Mouse (Mus musculus): ENCODE data around the gene Kcnj6. TPM values are rescaled to one million over a fixed set of nuclear protein-coding genes. Genes with fewer than 3 reads are reported as not detected.
A peak's percentile ranks its signal among the peaks of the same experiment; 100 is the strongest.

Kcnj6 gene
- total and polyA plus RNA-seq, 3 experiments = 0.92 to 1.1 TPM; not detected in 1

DNA sequence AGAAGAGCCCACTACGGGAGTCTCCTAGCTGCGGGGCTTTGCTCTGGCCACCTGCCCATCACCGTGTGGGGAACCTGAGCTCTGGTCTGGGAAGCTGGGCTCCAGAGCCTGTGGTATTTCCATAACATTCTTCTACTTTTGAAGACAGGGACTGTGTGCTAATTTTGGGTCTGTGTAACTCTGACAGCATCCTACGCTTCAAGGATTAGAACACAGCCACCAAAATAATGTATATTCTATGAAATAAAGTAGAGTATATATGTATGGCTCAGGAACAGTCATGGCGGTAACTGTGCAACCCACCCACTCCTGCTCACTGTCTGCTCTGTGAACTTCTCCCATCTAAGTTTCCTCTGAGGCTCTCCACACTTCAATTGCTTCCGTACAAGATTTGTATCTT, 229.9 kb downstream of the Kcnj6 start:
- DNase-seq = no peak

DNA sequence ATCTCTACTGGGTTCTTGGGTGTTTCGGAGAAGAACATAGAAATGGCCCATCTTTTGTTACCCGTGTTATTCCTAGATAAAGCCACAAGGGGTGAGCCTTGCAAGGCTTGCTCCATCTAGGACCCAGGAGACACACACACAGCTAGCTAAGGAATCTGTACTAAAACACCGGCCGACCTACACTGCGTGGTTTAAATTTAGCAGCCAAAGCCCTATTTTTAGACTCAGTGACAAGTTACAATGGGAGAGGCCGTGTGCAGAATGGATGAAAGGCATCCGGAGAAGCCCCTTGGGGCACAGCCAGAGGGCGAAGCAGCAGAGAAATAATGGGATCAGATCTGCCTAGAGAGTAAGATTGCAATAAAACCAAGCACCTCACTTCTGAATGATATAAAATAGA, 232.4 kb downstream of the Kcnj6 start:
- no peak for DNase-seq

DNA sequence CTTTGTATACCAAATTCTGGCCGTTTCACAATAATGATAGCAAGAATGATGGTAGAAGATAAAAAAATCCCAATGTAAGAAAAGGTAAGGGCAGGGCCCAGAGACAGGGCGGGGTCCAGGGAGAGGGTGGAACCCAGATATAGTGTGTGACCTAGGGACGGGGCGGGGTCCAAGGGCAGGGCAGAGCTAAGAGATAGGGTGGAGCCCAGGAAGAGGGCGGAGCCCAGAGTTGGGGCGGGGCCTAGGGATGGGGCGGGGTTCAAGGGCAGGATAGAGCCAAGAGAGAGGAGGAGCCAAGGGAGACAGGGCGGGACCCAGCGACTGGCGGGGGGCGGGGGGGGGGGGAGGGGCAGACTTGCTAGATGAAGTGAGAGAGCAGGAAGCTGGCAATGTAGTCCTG, 236.8 kb downstream of the Kcnj6 start:
- no peak for DNase-seq

DNA sequence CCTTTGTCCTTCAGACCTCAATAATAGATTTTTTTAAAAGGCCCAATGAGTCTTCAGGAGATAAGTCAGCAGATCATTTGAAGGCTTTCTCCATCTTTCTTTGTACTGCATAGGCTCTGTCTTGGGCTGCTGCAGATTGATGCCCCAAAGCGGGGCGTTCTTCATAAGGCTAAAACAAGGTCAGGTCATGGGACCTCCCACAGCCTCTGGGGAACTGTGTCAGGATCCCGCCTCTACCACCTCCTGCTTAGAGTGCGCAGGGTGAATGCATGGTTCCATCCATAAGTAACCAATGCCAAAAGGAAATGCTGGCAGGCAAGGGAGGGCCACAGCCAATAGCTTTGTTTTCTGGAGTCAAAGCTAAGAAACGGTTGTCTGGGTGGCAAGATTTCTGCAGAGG, 237.7 kb downstream of the Kcnj6 start:
- no peak for DNase-seq

DNA sequence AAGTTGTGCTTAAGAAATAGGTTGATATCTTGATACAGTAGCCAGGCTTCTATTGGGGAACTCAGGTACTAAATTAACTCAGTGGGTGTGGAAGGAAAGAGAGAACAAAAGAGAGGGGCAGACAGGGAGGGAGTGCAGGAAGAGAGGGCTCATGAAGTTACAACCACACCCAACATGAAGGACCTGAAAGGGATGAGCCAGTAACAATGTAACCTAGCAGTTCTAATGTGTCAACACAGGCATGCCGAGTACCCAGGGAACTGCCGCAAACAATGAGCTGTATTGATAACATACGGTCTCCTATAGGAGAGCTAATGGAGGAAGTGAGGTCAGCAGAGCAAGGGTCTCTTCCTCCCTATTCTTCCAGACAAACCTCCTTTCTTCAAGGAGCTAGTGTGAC, 238.9 kb downstream of the Kcnj6 start:
- DNase-seq = no peak

DNA sequence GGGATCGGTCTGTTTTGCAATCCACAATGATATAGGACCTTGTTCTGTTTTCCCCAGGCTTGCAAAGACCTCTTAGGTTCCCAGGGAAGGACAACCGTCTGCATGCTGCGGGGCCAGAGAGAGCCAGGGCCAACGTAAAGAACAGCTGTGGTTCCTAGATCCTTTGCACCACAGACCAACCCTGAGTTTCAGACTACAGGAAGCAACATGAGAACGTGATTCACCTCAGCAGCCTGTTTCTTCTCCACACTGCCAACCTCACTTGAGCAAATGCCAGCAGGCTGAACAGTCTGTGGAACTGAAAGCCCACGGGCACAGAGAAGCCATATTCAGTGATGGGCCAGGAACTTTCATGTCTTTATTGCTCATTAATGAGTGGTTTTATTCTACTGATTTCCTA, 241.1 kb downstream of the Kcnj6 start:
- no peak for DNase-seq

DNA sequence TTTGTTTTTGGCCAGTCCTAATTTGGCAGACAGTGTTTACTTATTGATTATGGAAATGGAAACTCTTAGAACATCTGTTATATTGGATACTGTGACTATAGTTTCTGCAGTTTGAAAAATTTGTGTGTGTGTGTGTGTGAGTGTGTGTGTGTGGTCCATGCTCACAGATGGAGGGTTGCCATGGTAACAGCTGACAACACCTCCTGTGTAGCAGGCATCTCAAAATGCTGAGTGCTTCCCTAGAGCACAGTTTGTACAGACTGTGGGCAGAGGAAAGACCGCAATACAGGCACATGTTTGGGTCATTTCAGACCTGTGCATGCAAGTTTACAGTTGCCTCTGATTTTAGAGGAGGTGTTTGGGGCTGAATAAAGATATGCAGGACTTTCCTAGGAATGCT, 244.0 kb downstream of the Kcnj6 start:
- no peak for DNase-seq

DNA sequence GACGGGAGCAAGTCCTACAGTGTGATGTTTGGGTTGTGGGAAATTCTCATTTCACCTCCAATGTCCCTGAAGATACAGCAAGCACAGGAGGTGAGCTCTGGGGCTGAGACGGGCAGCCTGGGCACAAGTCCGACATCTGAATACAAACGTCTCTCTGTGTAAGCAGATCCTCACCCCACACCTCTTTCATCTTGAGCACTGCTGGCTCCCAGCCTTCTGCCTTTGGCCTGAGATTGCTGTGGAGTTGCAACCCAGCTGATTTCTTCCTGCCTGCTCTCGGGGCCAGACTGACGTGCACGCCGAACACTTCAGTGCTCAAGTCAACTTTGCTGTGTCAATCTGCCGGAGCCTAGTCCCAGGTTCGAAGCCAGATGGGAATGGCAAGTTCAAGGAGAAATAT, 244.7 kb downstream of the Kcnj6 start:
- no peak for DNase-seq

DNA sequence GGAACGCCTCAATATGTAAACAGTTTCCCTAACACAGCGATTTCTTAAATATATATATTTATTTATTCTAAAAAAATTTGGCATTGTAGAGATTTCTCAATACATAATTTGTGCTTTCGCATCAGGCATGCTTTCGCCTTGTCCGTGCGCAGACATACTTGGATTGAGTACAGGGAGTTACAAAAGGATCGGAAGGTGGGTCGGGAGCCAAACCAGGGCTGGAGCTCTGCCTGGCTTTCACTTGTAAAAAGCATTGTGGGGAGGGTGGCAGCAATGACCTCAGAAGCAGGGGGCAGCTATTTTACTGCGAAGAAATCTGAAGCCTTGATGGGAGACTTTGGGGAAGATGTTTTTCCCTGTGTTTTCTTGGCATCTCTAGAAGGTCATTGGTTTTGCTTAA, 252.5 kb downstream of the Kcnj6 start:
- DNase-seq = peak; percentile 53

DNA sequence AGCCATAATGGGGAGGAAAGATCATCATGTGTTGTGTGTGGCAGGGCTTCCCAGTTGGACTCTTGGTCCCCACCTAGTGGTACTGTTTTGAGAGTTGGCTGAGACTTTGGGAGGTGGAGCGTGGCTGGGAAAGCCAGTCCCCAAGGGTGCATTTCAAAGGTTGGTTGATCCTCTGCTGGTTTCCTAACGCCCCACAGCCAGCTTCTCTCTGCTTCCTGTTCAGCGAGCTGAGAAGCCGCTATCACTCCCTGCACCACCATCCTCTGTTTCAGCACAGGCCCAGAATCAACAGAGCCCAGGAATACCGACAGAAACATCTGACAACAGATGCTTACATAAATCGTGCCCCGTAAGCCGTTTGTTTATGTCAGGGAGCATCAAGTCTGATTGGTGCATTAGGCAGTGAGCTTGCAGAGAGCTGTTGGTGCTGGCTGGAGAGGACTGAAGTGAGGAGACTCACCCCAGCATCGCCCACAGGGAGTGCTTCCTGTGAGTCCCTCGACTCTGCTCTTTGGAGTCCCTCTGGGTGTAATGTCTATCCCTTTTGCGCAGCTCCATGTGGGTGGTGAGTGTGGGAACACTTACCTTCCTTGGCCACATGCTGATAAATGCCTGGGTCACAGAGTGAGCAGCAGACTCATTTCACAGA, 253.5 kb downstream of the Kcnj6 start:
- peak; percentile 71 for DNase-seq

DNA sequence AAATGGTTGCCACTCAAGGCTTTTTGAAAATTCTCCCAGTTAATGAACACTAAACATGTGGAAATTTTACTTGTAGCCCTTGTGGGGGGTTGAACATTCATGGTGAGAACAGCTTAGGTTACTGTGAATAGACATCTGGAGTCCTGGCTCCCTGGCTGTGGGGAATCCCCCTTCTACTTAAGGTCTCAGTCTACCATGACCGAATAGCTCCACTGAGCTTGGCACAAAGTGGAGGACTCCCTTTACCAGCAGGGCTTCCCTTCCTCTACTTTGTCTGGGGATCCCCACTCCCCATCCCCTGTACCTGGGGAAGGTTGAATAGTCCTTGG, 260.2 kb downstream of the Kcnj6 start:
- no peak for DNase-seq

DNA sequence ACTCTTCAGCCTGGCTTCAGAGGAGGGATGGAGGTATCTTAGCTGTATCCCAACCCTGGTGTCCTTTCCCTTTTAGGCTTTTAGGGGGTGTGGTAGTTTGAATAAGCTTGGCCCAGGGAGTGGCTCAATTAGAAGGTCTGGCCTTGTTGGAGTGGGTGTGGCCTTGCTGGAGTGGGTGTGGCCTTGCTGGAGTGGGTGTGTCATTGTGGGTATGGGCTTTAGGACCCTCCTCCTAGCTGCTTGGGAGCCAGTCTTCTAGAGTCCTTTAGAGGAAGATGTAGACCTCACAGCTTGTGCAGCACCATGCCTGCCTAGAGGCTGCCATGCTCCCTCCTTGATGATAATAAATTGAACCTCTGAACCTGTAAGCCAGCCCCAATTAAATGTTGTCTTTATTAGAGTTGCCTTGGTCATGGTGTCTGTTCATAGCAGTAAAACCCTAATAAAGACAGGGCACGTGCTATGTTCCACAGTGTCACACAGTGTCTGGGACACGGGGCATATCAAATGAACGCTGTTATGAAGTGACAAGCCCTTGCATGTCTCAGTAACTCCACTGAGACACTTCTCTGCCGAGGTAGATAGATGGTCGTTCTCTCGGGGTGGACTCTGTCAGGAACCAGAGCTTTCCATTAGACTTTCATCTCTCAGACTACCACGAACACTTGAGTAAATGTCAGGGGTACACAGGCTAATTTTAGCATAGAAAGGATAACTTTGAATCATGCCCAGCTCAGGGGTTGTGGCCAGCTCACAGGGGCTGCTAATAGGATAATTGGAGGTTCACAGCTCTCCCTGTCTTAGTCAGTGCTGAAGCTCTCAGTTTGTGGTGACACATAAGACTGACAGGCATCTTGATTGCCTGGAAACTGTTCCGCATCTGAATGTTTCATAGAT, 260.8 kb downstream of the Kcnj6 start:
- no peak for DNase-seq

DNA sequence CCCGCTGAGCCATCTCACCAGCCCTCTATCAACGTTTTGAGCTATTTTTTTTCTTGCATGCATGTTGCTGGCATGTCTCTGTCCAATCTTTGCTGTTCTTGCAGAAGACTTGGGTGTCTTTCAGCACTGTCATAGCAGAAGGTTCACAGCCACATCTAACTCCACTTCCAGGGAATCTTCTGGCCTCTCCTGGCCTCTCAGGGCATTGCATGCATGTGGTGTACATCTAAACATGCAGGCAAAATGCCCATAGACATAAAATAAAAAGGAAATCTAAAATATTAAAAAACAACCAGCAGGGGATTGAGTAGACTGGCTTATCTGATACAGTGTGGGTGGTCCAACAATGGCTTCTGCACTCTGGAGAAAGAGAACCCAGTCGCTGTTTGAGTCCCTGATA, 262.0 kb downstream of the Kcnj6 start:
- DNase-seq = no peak

DNA sequence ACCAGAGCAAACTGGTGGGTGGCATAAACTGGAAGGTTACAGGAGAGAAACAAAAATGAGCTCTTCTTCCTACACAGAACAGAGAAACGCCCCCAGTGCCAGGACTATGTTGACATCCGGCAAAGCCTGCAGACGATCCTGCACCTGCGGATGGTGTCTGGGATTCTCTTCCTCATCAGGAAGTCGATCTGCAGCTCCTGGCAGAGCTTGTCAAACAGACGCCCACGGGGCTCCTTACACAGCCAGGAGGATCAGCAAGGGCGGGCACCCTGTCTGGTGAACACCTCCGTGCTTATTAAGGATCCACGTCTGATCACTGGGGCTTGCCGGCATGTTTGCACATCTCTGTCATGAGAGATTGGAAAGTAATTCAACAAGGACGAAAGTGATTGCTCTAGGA, 266.5 kb downstream of the Kcnj6 start:
- no peak for DNase-seq

DNA sequence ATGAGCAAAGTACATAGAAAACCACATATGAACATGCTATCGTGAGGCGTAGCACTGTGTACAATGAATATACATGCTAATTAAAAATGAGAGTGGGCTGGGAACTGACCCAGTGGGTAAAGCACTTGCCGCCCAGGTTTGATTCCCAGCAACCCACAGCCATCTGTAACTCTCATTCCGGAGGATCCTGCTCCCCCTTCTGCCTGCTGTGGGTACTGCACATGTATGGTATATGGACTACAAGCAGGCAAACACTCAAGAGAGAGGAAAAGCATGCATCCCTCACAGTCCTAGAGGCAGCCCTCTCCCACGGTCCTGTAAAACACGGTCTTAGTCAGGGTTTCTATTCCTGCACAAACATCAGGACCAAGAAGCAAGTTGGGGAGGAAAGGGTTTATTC, 268.3 kb downstream of the Kcnj6 start:
- no peak for DNase-seq

DNA sequence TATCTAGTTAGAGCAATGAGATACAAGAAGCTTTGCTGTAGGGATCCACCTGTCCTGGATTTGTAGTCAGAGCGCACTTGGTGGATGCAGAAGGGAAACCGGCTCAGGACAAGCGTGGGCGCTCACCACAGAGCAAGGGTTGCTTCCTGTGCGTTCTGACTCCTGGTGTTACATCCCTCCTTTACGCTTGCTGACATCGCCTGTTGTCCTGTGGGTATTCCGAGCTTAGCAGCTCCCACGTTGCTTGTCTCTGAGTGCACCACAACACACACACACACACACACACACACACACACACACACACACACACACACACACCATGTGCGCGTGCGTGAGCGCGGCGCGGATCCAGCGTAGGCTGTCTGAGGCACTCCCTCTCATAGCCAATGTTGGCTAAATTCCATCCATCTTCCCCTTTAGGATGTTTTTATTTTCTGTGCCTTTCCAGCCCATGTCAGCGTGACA, 272.7 kb downstream of the Kcnj6 start:
- peak; percentile 46 for DNase-seq

DNA sequence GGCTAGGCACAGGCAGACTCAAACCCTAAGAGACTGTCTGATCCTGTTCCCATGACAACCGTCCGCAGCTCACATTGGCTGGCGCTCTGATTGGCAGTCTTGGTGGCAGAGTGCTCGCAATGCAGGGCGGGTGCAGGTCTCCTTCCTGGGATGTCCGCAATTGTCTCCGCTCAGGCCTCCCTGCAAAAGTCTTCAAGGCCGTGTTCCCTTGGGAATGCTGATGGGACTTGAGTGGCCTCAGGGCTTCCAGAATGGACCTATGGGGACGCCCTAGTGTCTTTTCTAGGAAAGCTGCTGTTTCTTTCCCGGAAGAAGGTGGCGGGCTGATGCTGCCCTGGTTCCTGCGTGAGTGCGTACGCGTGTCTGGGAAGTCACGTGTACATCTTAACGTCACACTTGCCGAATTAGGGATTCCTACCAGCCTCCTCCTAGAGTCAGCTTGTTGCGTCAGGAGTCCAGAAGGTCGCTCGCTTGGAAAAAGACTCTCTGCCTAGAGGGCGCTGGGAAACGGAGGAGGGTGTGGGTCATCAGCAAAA, 273.4 kb downstream of the Kcnj6 start:
- DNase-seq = peak; percentile 90

DNA sequence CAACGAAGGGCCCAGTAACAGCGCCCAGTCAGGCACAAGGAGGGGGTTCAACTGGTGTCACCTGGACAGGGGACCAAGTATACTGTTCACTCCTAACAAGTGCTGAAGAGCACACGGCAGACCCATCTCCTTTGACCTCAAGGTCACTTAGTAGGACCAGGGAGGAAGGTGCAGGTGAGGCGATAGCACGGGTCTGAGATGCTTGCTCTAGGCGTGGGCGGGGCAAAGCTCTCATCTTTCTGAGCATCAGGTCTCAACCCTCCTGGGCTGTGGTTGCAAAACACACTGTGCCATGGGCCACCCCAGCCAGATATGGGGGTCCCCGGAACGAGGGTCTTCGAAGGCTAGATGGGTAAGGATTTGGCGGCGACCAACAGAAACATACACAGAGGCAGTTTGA, 274.6 kb downstream of the Kcnj6 start:
- no peak for DNase-seq

DNA sequence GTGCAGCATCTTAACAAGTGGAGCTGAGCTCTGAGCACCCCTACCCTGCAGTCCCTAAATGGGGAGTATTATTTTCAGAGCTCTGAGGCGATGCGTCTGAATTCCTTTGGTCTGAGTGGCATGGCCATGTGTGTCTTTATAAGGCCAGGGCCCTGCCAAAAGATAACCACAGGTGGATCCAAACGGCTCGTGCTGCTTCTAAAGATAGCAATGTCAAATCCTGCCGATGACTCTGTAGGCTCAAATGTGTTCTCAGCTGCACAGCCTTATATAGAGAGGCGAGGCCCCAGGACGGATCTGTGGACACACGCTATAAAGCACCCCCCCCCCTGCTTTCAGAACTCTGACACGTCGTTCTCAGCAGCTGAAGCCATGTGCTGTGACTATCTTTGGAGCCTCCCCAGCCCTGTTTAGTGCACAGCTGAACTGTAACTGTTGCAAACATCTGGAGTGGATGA, 275.9 kb downstream of the Kcnj6 start:
- DNase-seq = no peak

DNA sequence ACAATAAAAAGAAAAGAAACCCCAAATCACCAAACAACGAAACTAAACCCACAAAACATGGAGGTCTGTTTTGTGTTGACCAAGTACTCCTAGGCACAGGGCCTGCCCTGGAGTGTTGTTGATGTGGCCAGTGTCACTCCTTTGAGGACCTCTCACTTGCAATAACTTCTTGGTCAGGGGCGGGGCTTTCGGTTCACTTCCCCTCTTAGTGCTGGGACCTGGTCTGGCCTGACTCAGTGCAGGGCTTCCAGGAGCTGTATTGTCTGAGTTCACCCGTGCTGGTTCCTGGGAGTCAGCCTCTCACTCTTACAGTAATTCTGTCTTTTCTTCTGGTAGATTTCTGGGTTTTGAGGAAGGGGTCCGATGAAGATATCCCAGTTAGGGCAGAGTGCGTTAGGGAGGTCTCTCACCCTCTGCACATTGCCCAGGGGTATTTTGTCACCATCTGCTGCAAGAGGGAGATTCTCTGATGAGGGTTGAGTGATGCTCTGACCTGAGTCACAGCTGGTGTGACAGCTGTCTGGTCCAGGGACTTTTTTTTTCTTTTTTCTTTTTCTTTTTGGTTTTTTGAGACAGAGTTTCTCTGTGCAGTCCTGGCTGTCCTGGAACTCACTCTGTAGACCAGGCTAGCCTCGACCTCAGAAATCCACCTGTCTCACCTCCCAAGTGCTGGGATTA, 276.9 kb downstream of the Kcnj6 start:
- no peak for DNase-seq

DNA sequence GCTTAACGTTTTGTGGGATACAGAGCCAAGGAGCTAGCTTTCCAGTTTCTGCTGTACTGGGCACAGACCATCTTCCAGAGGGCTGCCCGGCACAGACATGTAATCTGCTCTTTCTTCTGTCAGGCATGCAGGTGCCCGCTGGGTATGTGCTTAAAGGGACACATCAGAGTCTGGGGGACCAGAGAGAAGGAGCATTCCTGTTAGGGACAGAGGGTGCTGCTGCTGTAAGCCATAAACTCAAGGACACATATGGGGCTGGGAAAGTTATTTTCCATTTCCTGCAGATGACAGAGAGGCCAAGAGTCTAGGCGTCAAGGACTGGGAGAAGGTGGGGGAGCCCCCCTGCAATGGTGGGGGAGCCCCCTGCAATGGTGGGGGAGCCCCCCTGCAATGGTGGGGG, 278.0 kb downstream of the Kcnj6 start:
- DNase-seq = no peak

DNA sequence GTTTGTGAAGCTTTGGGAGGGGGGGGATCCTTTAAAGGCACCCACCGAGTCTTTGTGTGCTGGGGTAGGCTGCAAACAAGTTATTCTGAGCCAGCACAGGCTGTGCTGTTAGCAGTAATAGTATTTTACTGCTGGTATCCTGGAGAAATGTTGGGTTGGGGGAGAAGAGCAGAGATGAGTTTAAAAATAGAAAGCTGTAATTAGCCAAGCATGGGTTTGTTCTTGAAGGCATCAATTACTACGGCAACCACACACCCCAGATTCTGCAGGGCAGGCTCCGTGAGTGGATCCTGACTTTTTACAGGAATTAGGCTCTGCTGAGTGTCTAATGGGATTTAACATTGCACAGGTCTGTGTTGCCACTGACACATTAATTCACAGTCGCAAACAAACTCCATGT, 278.6 kb downstream of the Kcnj6 start:
- no peak for DNase-seq

DNA sequence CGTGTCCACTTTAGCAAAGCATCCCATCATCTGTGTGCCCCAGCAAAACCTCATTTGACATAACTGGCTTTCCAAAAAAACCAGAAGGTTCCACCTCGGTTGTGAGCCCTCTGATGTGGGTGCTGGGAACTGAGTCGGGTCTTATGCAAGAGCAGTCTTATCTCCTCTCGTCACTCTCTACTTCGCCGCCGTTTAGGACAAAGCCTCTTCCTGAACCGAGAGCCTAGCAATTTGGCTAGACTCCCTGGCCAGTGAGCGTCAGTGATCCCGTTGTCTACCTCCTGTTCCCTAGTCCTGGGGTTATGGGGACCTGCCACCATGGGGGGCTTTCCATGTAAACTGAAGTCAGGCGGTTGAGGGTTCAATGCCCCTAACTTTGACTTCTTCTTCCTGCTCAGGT, 280.4 kb downstream of the Kcnj6 start:
- no peak for DNase-seq
